Mouse (Mus musculus) neural tube, embryonic 13.5 days (tissue): ENCODE results near the gene Rhebl1. TPM values are rescaled to one million over a fixed set of nuclear protein-coding genes. Genes with fewer than 3 reads are reported as not detected.

Source experiments
- ATAC-seq: fragments of 200-750 bp; cut with Nextera tagmentation; 2 replicates; pipeline ENCODE4 v1.8.0; 2017; ENCODE audit warnings: low read depth, mild to moderate bottlenecking, moderate TSS enrichment, moderate library complexity
- H3K27ac ChIP-seq: fragments of 300-500 bp; sonication (generic); replicated peaks from 2 replicates; pipeline ENCODE4 v1.5.1; 2015; ENCODE audit warnings: moderate library complexity, mild to moderate bottlenecking, inconsistent platforms
- H3K27me3 ChIP-seq: fragments of 300-500 bp; sonication (generic); 2 replicates; pipeline ENCODE4 v1.6.1; 2015; ENCODE audit warnings: mild to moderate bottlenecking, inconsistent platforms
- H3K36me3 ChIP-seq: fragments of 300-500 bp; sonication (generic); 2 replicates; pipeline ENCODE4 v1.6.1; 2015; ENCODE audit warnings: mild to moderate bottlenecking, inconsistent platforms
- H3K4me1 ChIP-seq: fragments of 300-500 bp; sonication (generic); replicated peaks from 2 replicates; pipeline ENCODE4 v1.6.1; 2015; ENCODE audit warnings: inconsistent platforms
- H3K4me2 ChIP-seq: fragments of 300-500 bp; sonication (generic); 2 replicates; pipeline ENCODE4 v1.6.1; 2015; ENCODE audit warnings: inconsistent platforms, mild to moderate bottlenecking, moderate library complexity
- H3K4me3 ChIP-seq: fragments of 300-500 bp; sonication (generic); 2 replicates; pipeline ENCODE4 v1.5.1; 2015; ENCODE audit warnings: mild to moderate bottlenecking, inconsistent platforms
- H3K9ac ChIP-seq: fragments of 300-500 bp; sonication (generic); 2 replicates; pipeline ENCODE4 v1.6.1; 2015; ENCODE audit warnings: moderate library complexity, mild to moderate bottlenecking, inconsistent platforms
- H3K9me3 ChIP-seq: fragments of 300-500 bp; sonication (generic); 2 replicates; pipeline ENCODE4 v1.6.1; 2016; ENCODE audit warnings: inconsistent platforms
- WGBS: fragments of 180-500 bp; shearing (Covaris S2); methylation state at CpG from one replicate; pipeline ENCODE4 v1.1.7; 2015; 5-methylcytosine and 5-hydroxymethylcytosine counted together
- polyA plus RNA-seq: library from polyadenylated mRNA; unstranded; fragments of >200 nt; fragmentation: Nextera tagmentation; extraction: Ambion mirVana; gene quantifications from 2 replicates; pipeline ENCODE4 v1.2.1, GENCODE M21; 2015

Gene Rhebl1
- polyA plus RNA-seq, 1 experiment from 2014 or later: 33.3 TPM

GRCm38 (mm10) chr15:98851229-98851818, 43.0 kb downstream of the Rhebl1 start:
- H3K9me3 ChIP-seq: no peaks in the 10 kb centered on the region
- H3K4me3 ChIP-seq: no peak overlapping the region
- H3K36me3 ChIP-seq: peaks cover 100% of the 10 kb centered on the region
- H3K4me2 ChIP-seq: no peak overlapping the region
- H3K27ac ChIP-seq: no peak overlapping the region
- 88% methylated on average over 21 of the region's 21 CpGs for WGBS
- no peak overlapping the region for H3K9ac ChIP-seq
- H3K27me3 ChIP-seq: no peaks in the 10 kb centered on the region
- no peak for ATAC-seq
- H3K4me1 ChIP-seq: no peaks in the 10 kb centered on the region

DNA sequence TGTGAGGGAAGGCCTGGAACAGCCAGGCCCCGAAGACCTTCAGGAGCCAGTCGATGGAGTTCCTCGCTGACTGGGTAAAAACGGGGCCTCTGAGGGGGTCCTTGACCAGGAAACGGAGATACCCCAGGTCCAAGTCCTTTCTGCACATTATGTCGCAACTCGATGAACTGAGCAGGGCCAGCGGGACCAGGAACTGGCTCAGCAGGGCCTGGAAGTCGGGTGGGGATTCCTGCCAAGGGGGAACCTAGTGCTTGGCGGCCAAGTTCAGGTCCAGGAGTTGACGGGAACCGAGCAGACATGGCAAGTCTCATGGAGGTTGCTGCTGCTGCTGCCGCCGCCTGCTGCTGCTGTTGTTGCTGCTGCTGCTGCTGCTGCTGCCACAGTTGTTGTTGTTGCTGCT, 43.7 kb downstream of the Rhebl1 start:
- WGBS: 89% methylated on average over 14 of the region's 14 CpGs
- Histone ChIP-seq H3K27ac (no peak overlapping the region), H3K4me2 (no peak overlapping the region)

GRCm38 (mm10) chr15:98849956-98850600, 44.3 kb downstream of the Rhebl1 start:
- Histone ChIP-seq H3K9me3 (no peaks in the 10 kb centered on the region), H3K27me3 (no peaks in the 10 kb centered on the region), H3K4me1 (no peaks in the 10 kb centered on the region), H3K9ac (no peak overlapping the region), H3K4me2 (no peak overlapping the region), H3K36me3 (peaks cover 100% of the 10 kb centered on the region), H3K27ac (no peak overlapping the region), H3K4me3 (no peak overlapping the region)
- 92% methylated on average over 16 of the region's 16 CpGs for whole genome bisulfite sequencing
- ATAC-seq: no peak

More for the DNA sequence above, 43.7 kb downstream of the Rhebl1 start:
- Histone ChIP-seq H3K9ac (no peak overlapping the region), H3K9me3 (no peaks in the 10 kb centered on the region), H3K4me1 (no peaks in the 10 kb centered on the region), H3K36me3 (peaks cover 100% of the 10 kb centered on the region), H3K4me3 (no peak overlapping the region), H3K27me3 (no peaks in the 10 kb centered on the region)
- no peak for ATAC-seq

DNA sequence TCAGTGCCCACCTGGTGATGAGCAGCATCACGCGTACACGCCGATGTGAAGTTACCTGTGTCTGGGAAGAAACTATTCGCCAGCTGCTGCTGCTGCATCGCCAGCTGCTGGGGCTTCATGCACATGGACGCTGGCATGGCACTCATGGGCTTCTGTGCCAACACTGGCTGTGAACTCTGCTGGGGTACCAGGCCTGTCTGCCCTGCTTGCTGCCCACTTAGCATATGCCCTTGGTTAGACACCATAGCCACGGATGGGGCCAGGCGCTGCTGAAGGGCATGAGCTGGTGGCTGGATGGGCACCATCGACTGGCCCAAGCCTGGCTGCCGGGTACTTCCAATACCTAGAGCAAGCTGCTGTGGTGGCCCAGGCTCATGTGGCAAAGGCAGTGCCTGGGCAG, 45.2 kb downstream of the Rhebl1 start:
- Histone ChIP-seq H3K27ac (no peak overlapping the region), H3K27me3 (no peaks in the 10 kb centered on the region), H3K36me3 (peaks cover 100% of the 10 kb centered on the region), H3K9ac (no peak overlapping the region), H3K4me2 (no peak overlapping the region), H3K9me3 (no peaks in the 10 kb centered on the region), H3K4me3 (no peak overlapping the region), H3K4me1 (no peaks in the 10 kb centered on the region)
- ATAC-seq: no peak
- 96% methylated on average over 11 of the region's 11 CpGs for WGBS

- Histone ChIP-seq H3K27ac (no peak overlapping the region), H3K4me2 (no peak overlapping the region), H3K9me3 (no peaks in the 10 kb centered on the region), H3K4me3 (no peak overlapping the region), H3K27me3 (no peaks in the 10 kb centered on the region), H3K4me1 (no peaks in the 10 kb centered on the region), H3K36me3 (peaks cover 100% of the 10 kb centered on the region), H3K9ac (no peak overlapping the region)
- 86% methylated on average over 8 of the region's 8 CpGs for WGBS
- no peak for ATAC-seq
Observed at GRCm38 (mm10) chr15:98846140-98846539, 48.2 kb downstream of the Rhebl1 start.

DNA sequence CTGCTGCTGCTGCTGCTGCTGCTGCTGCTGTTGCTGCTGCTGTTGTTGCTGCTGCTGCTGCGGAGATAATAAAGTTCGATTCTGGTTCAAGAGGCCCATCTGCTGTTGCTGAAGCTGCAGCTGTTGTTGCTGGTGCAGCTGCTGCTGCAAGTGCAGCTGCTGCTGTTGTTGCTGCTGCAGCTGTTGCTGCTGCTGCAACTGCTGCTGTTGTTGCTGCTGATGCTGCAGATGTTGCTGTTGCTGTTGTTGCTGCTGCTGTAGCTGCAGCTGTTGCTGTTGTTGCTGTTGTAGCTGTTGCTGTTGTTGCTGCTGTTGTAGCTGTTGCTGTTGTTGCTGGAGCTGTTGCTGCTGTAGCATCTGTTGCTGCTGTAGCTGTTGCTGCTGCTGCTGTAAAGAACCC, 49.2 kb downstream of the Rhebl1 start:
- Histone ChIP-seq H3K4me2 (no peak overlapping the region), H3K27ac (no peak overlapping the region), H3K4me1 (no peaks in the 10 kb centered on the region), H3K4me3 (no peak overlapping the region), H3K36me3 (peaks cover 100% of the 10 kb centered on the region), H3K9me3 (no peaks in the 10 kb centered on the region), H3K27me3 (no peaks in the 10 kb centered on the region), H3K9ac (no peak overlapping the region)
- no peak for ATAC-seq
- WGBS: 98% methylated on average over 2 of the region's 2 CpGs

DNA sequence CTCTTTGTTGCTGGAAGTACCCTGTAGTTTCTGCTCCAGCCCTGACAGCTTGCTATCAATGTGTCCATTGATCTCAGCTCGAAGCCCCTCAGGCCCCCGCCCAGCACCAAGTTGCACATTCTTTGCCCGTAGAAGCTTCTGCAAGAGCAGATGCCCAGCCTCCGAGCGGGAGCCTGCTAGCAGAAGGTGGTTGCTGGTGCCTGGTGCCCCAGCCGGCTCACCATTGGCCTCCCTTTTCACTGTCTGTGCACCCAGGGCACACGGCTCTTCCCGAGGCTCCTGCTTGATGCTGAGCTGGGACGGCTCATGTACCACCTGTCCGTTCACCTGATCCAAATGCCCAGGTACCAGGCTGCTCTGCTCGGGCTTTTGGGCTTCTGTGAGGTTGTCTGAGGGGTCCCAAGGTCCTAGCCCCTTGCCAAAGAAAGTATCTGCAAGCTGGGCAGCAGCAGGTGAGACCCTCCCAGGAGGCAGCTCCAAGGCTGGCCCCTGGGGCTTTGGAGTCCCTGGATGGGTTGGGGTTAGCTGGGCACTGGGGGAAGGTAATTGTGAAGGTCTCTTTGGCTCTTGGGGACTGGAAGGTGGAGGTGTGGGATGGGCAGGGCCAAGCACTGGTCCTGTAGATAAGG, 50.6 kb downstream of the Rhebl1 start:
- H3K4me2 ChIP-seq: no peak overlapping the region
- H3K36me3 ChIP-seq: peaks cover 100% of the 10 kb centered on the region
- H3K9me3 ChIP-seq: no peaks in the 10 kb centered on the region
- H3K4me3 ChIP-seq: no peak overlapping the region
- H3K4me1 ChIP-seq: no peaks in the 10 kb centered on the region
- WGBS: 92% methylated on average over 11 of the region's 11 CpGs
- ATAC-seq: no peak
- no peak overlapping the region for H3K9ac ChIP-seq
- no peak overlapping the region for H3K27ac ChIP-seq
- H3K27me3 ChIP-seq: no peaks in the 10 kb centered on the region

DNA sequence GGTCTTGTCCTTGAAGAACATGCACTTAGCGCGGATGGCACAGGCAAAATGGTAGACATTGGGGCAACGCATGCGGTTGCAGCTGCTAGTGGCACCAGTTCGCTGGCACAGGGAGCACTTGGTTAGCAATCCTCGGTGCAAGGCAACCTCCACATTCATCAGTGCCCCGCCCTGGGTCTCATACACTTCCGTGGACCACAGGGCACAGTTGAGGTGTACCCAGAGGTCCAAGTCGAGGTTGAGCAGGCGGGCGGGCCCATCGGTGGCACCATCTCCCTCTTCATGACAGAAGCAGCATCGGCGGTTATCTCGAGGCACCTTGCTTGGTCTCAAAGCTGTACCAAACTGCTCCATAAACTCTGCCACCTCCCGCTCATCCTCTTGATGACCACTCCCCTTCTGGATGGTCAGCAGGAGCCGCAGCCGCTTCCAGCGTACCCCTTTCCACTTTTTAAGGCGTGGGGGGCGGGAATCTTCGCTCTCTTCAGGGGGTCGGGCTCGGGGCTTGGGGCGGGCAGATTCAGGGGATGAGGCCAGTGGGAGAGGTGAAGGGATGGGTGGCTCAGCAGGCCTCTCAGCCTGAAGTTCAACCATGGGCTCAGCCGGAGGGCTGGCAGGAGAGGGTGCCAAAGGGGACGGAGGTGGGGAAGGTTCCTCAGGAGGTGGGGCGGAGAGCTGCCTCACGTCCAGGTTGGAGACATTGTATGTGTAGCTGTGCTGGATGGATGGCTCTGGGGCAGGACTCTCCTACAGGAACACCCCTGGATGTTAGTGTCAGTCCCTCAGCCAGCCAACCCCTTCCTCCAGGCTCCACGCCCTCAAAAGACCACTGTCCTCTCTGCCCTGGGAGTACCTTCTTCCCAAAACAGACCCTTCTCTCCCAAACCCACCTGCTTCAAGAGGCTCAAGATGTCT, 54.4 kb downstream of the Rhebl1 start:
- no peak overlapping the region for H3K27ac ChIP-seq
- H3K4me3 ChIP-seq: no peak overlapping the region
- H3K9ac ChIP-seq: no peak overlapping the region
- 95% methylated on average over 30 of the region's 30 CpGs for WGBS
- H3K9me3 ChIP-seq: no peaks in the 10 kb centered on the region
- no peak for ATAC-seq
- no peak overlapping the region for H3K4me2 ChIP-seq
- H3K4me1 ChIP-seq: no peaks in the 10 kb centered on the region
- H3K36me3 ChIP-seq: peaks cover 100% of the 10 kb centered on the region
- no peaks in the 10 kb centered on the region for H3K27me3 ChIP-seq

DNA sequence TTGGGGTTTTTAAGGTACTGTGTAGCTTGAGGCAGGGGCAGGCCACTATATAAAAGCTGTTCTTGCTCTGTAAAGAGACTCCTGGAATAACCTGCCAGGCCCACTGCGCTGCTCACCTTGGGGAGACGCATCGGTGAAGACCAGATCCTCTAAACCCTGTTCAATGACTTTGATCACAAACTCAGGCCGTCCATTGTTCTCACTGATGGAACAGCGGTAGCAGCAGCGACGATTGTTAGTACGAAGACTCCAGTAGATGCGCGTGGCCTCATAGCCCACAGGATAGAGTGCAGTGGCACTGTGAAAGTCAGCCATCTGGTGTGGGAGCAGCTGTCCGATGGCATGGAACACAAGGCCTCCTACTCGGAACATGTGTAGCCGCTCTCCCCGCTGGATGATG, 55.2 kb downstream of the Rhebl1 start:
- no peak overlapping the region for H3K27ac ChIP-seq
- 93% methylated on average over 14 of the region's 14 CpGs for WGBS
- H3K9me3 ChIP-seq: no peaks in the 10 kb centered on the region
- no peaks in the 10 kb centered on the region for H3K27me3 ChIP-seq
- H3K9ac ChIP-seq: no peak overlapping the region
- no peak overlapping the region for H3K4me3 ChIP-seq
- no peak overlapping the region for H3K4me2 ChIP-seq
- ATAC-seq: no peak
- H3K36me3 ChIP-seq: peaks cover 100% of the 10 kb centered on the region
- H3K4me1 ChIP-seq: no peaks in the 10 kb centered on the region

DNA sequence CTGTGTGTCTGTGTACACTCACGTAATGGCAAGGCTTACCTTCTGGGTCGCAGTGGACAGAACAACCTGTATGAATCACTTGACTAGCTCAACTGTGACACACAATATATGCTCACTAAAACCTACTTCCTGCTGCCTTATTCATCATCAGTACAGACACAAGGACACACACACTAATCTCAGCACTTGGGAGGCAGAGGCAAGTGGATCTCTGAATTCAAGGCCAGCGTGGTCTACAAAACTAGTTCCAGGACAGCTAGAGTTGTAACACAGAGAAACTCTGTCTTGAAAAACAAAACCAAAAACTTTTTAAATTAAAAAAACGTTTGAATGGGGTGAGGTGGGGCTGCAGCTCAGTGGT, 56.6 kb downstream of the Rhebl1 start:
- Histone ChIP-seq H3K27me3 (no peaks in the 10 kb centered on the region), H3K36me3 (peaks cover 99% of the 10 kb centered on the region), H3K27ac (no peak overlapping the region), H3K4me3 (no peak overlapping the region), H3K4me1 (no peaks in the 10 kb centered on the region), H3K4me2 (no peak overlapping the region), H3K9ac (no peak overlapping the region), H3K9me3 (no peaks in the 10 kb centered on the region)
- WGBS: 78% methylated on average over 4 of the region's 4 CpGs
- ATAC-seq: no peak

GRCm38 (mm10) chr15:98837006-98837742, 57.2 kb downstream of the Rhebl1 start:
- H3K4me1 ChIP-seq: peaks cover under 1% of the 10 kb centered on the region
- no peak overlapping the region for H3K4me2 ChIP-seq
- whole genome bisulfite sequencing: 93% methylated on average over 21 of the region's 21 CpGs
- H3K27ac ChIP-seq: no peak overlapping the region
- H3K27me3 ChIP-seq: no peaks in the 10 kb centered on the region
- H3K9me3 ChIP-seq: no peaks in the 10 kb centered on the region
- no peak for ATAC-seq
- H3K9ac ChIP-seq: no peak overlapping the region
- no peak overlapping the region for H3K4me3 ChIP-seq
- peaks cover 96% of the 10 kb centered on the region for H3K36me3 ChIP-seq
